Comparison of ENCODE assay signal across 18 mouse cellular contexts in genomic region chr1:185779604-185780003, GRCm38 (mm10).
"Had no signal": no experiment of that assay in that cellular context is flagged by ENCODE, and none has a peak within 500 bp of the region (broad histone marks: within the 10 kb centered on the region; RNA-seq: fewer than 3 reads in every experiment).

No protein-coding gene starts in this region.

- H3K9me3 ChIP-seq: limb, embryonic 10.5 days; limb, embryonic 13.5 days; liver, embryonic 12.5 days; liver, embryonic 15.5 days; midbrain, embryonic 10.5 days; midbrain, embryonic 13.5 days had no signal

- H3K27ac ChIP-seq: kidney, postnatal 0 days; layer of hippocampus, adult 2 months; limb, embryonic 10.5 days; limb, embryonic 13.5 days; liver, embryonic 12.5 days; liver, embryonic 15.5 days; macrophage; midbrain, embryonic 10.5 days; midbrain, embryonic 13.5 days had no signal

- H3K9ac ChIP-seq: limb, embryonic 13.5 days; liver, embryonic 12.5 days; liver, embryonic 15.5 days; midbrain, embryonic 13.5 days had no signal

- H3K36me3 ChIP-seq: limb, embryonic 10.5 days; limb, embryonic 13.5 days; liver, embryonic 12.5 days; liver, embryonic 15.5 days; midbrain, embryonic 10.5 days; midbrain, embryonic 13.5 days had no signal

- DNase-seq: kidney, adult 2 months; kidney, postnatal 25 days; layer of hippocampus, adult 9-11 months; liver; lung, adult 18-20 months; thymus, adult 18-20 months; thymus, postnatal 36 days had no signal

- H3K4me2 ChIP-seq: limb, embryonic 13.5 days; liver, embryonic 12.5 days; liver, embryonic 15.5 days; midbrain, embryonic 13.5 days had no signal

- H3K27me3 ChIP-seq: limb, embryonic 13.5 days; liver, embryonic 12.5 days; liver, embryonic 15.5 days; megakaryocyte, embryonic 14.5 days; midbrain, embryonic 13.5 days had no signal

- H3K4me3 ChIP-seq: layer of hippocampus, adult 2 months; limb, embryonic 10.5 days; limb, embryonic 13.5 days; liver, embryonic 12.5 days; liver, embryonic 15.5 days; megakaryocyte, embryonic 14.5 days; midbrain, embryonic 10.5 days; midbrain, embryonic 13.5 days had no signal

- H3K4me1 ChIP-seq: liver, embryonic 12.5 days; liver, embryonic 15.5 days; megakaryocyte, embryonic 14.5 days; midbrain, embryonic 10.5 days; midbrain, embryonic 13.5 days had no signal

- ATAC-seq: intestine, postnatal 0 days; liver, embryonic 12.5 days; midbrain, embryonic 13.5 days had no signal
